Comparison of ENCODE assay signal across 8 mouse cellular contexts in the genomic region with DNA sequence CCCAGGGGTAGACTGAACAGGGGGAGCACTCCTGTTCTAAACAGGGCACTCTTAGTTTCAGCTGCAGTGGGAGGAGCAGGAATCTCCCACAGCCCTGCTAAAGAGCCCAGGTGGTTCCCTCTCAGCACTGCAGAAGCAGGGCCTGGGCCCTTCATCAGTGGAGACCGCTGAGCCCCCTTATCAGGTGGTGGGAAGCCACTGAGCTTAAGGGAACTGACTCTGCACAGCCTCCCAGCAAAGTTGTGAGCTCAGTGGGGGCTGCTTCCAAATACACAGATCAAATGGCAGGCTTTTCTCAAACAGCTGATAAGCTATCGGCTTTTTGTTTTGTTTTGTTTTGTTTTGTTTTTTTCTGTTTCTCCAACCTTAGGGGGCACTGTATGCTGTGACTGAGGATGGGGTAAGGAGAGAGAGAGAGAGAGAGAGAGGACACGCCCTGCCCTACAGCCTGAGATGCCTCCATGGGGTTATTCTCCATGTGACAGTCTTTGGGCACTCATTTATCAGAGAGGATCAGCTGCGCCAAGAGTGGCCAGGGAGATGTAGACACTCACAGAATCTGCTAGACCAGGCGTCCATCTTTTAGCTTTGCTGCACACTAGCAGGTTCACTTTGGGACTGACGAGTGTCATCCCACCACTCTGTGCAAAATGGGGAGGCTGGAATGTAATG.
DNase-seq lines count a peak whose midpoint lies in the region; ATAC-seq lines count a peak whose summit lies in the region.

No protein-coding gene starts in this region.

- peaks cover 19% of the 10 kb centered on the region for H3K4me1 ChIP-seq in limb, embryonic 11.5 days (ENCODE audit: control insufficient read depth, insufficient read depth, low read length)
- peaks cover 69% of the 10 kb centered on the region for H3K4me1 ChIP-seq in limb, embryonic 10.5 days
- H3K4me1 ChIP-seq in embryonic facial prominence, embryonic 13.5 days, result peaks cover 50% of the 10 kb centered on the region
- peaks cover 61% of the 10 kb centered on the region for H3K4me1 ChIP-seq in limb, embryonic 15.5 days

- H3K27ac ChIP-seq in limb, embryonic 11.5 days (replicated peaks; ENCODE audit: low read depth, low read length), result no peak overlapping the region
- H3K27ac ChIP-seq in limb, embryonic 10.5 days, result no peak overlapping the region
- H3K27ac ChIP-seq in embryonic facial prominence, embryonic 13.5 days, result peak overlapping the region; percentile 55; the same call in 1 of the 2 replicates
- 0 out of 2 replicates have a peak overlapping the region, but pooled peaks have one; percentile 70 for H3K27ac ChIP-seq in limb, embryonic 15.5 days

- H3K9ac ChIP-seq in limb, embryonic 11.5 days (ENCODE audit: low read length), result no peak overlapping the region
- 0 out of 2 replicates have a peak overlapping the region, but pooled peaks have one; percentile 73 for H3K9ac ChIP-seq in embryonic facial prominence, embryonic 13.5 days
- 0 out of 2 replicates have a peak overlapping the region, but pooled peaks have one; percentile 14 for H3K9ac ChIP-seq in limb, embryonic 15.5 days

- H3K9me3 ChIP-seq in limb, embryonic 11.5 days (ENCODE audit: control insufficient read depth, low read length), result no peaks in the 10 kb centered on the region
- H3K9me3 ChIP-seq in limb, embryonic 10.5 days (replicated peaks), result no peaks in the 10 kb centered on the region
- H3K9me3 ChIP-seq in embryonic facial prominence, embryonic 13.5 days, result no peaks in the 10 kb centered on the region
- H3K9me3 ChIP-seq in limb, embryonic 15.5 days, result no peaks in the 10 kb centered on the region

- H3K36me3 ChIP-seq in limb, embryonic 11.5 days (ENCODE audit: control insufficient read depth, insufficient read depth, low read length), result no peaks in the 10 kb centered on the region
- H3K36me3 ChIP-seq in limb, embryonic 10.5 days, result peaks cover 28% of the 10 kb centered on the region
- H3K36me3 ChIP-seq in embryonic facial prominence, embryonic 13.5 days, result peaks cover 14% of the 10 kb centered on the region; the same call in 1 of the 2 replicates
- 0 out of 2 replicates have a peak, but pooled peaks cover 3% of the 10 kb centered on the region for H3K36me3 ChIP-seq in limb, embryonic 15.5 days

- no peak for DNase-seq in limb, embryonic 11.5 days (ENCODE audit: low spot score)
- DNase-seq in limb, embryonic 10.5 days (ENCODE audit: low spot score), result no peak
- peak; percentile 17 to 19 for DNase-seq in thymus, adult 18-20 months
- no peak for DNase-seq in adrenal gland, postnatal 4 days (ENCODE audit: low spot score in 2 of 2)
- no peak for DNase-seq in kidney, postnatal 4 days
- no peak for DNase-seq in Muller cell, postnatal 12 days (ENCODE audit: inconsistent ontology term)

- H3K4me2 ChIP-seq in limb, embryonic 11.5 days (ENCODE audit: low read depth, severe bottlenecking), result peak overlapping the region; percentile 1; the same call in 1 of the 2 replicates
- peak overlapping the region; percentile 94 for H3K4me2 ChIP-seq in embryonic facial prominence, embryonic 13.5 days
- H3K4me2 ChIP-seq in limb, embryonic 15.5 days, result peak overlapping the region; percentile 84

- H3K4me3 ChIP-seq in limb, embryonic 11.5 days (ENCODE audit: low read depth, low read length), result no peak overlapping the region
- no peak overlapping the region for H3K4me3 ChIP-seq in limb, embryonic 10.5 days
- peak overlapping the region; percentile 51; the same call in 1 of the 2 replicates for H3K4me3 ChIP-seq in embryonic facial prominence, embryonic 13.5 days
- peak overlapping the region; percentile 40 for H3K4me3 ChIP-seq in limb, embryonic 15.5 days

- WGBS in limb, embryonic 11.5 days, result 69% methylated on average over 6 of the region's 6 CpGs
- WGBS in limb, embryonic 10.5 days, result 69% methylated on average over 6 of the region's 6 CpGs
- WGBS in embryonic facial prominence, embryonic 13.5 days, result 70% methylated on average over 6 of the region's 6 CpGs
- WGBS in limb, embryonic 15.5 days, result 65% methylated on average over 6 of the region's 6 CpGs

- no peaks in the 10 kb centered on the region for H3K27me3 ChIP-seq in limb, embryonic 11.5 days (ENCODE audit: control insufficient read depth, insufficient read depth, low read length)
- H3K27me3 ChIP-seq in limb, embryonic 10.5 days (ENCODE audit: low read depth, poor library complexity, severe bottlenecking), result peaks cover 31% of the 10 kb centered on the region
- H3K27me3 ChIP-seq in embryonic facial prominence, embryonic 13.5 days, result peaks cover 5% of the 10 kb centered on the region; the same call in 1 of the 2 replicates
- H3K27me3 ChIP-seq in limb, embryonic 15.5 days, result peaks cover 4% of the 10 kb centered on the region; the same call in 1 of the 2 replicates

- ATAC-seq in limb, embryonic 11.5 days (ENCODE audit: insufficient number of reproducible peaks, low FRiP score, low TSS enrichment, low read depth), result no peak
- no peak for ATAC-seq in embryonic facial prominence, embryonic 13.5 days (ENCODE audit: insufficient number of reproducible peaks, insufficient read depth, low FRiP score, low TSS enrichment, low read depth)
- ATAC-seq in limb, embryonic 15.5 days (ENCODE audit: insufficient number of reproducible peaks, low FRiP score, low TSS enrichment, low read depth), result no peak

Comparison
In these comparisons a context has a peak if more than half of its experiments do, and no peak if none do; other contexts are left out.
1. H3K27ac ChIP-seq: peak in embryonic facial prominence, embryonic 13.5 days (single experiment) and limb, embryonic 15.5 days (single experiment); none in limb, embryonic 11.5 days (single experiment) and limb, embryonic 10.5 days (single experiment).
2. H3K4me3 ChIP-seq: peak in embryonic facial prominence, embryonic 13.5 days (single experiment) and limb, embryonic 15.5 days (single experiment); none in limb, embryonic 11.5 days (single experiment) and limb, embryonic 10.5 days (single experiment).
3. DNase-seq: peak in thymus, adult 18-20 months (2 of 2); none in limb, embryonic 11.5 days (single experiment), limb, embryonic 10.5 days (single experiment), adrenal gland, postnatal 4 days (0 of 2), kidney, postnatal 4 days (0 of 2) and Muller cell, postnatal 12 days (single experiment).
4. H3K4me2 ChIP-seq: peak in every context shown above with its lines; median percentile 94 in embryonic facial prominence, embryonic 13.5 days; 84 in limb, embryonic 15.5 days; 1 in limb, embryonic 11.5 days.